Mouse (Mus musculus): ENCODE data around the gene Cldn5. TPM values are rescaled to one million over a fixed set of nuclear protein-coding genes. Genes with fewer than 3 reads are reported as not detected.

The Cldn5 gene
- polyA plus RNA-seq (2012; ENCODE audit: low replicate concordance): 0.22 and 8.6 TPM in 2 replicates

GRCm38 (mm10) chr16:18776556-18777100 is at the start of gene Cldn5:
Gene Cldn5 (plus strand): TSS chr16:18776847.

GRCm38 (mm10) chr16:18811468-18812384 is 35.1 kb downstream of the Cldn5 start, which contains the start of the genes Ufd1 and Cdc45:
Gene Ufd1 (plus strand): TSS chr16:18811779.
Gene Cdc45 (minus strand): TSS chr16:18811987.

Other genes starting within 250 kb of the Cldn5 start
- not detected in 2 replicates for gene Tbx1, start 186.2 kb upstream of the Cldn5 start, polyA plus RNA-seq (2012; ENCODE audit: low replicate concordance)
- 5.8 and 10.0 TPM in 2 replicates for gene Gp1bb, start 154.4 kb upstream of the Cldn5 start, polyA plus RNA-seq (2012; ENCODE audit: low replicate concordance)
- gene Gm49601, start 150.4 kb upstream of the Cldn5 start, polyA plus RNA-seq (2012; ENCODE audit: low replicate concordance): 0.24 and 2.6 TPM in 2 replicates
- 1.3 and 3.1 TPM in 2 replicates for gene Sept5, start 146.9 kb upstream of the Cldn5 start, polyA plus RNA-seq (2012; ENCODE audit: low replicate concordance)
- gene Ufd1, start 34.9 kb downstream of the Cldn5 start, polyA plus RNA-seq (2012; ENCODE audit: low replicate concordance): 7.7 and 16.1 TPM in 2 replicates
- 1.8 and 5.9 TPM in 2 replicates for gene Cdc45, start 35.1 kb downstream of the Cldn5 start, polyA plus RNA-seq (2012; ENCODE audit: low replicate concordance)
- 40.8 and 125 TPM in 2 replicates for gene 2510002D24Rik, start 59.7 kb downstream of the Cldn5 start, polyA plus RNA-seq (2012; ENCODE audit: low replicate concordance)
- gene Gm28539, start 59.7 kb downstream of the Cldn5 start, polyA plus RNA-seq (2012; ENCODE audit: low replicate concordance): not detected in 2 replicates
- 11.0 and 11.7 TPM in 2 replicates for gene Mrpl40, start 100.0 kb downstream of the Cldn5 start, polyA plus RNA-seq (2012; ENCODE audit: low replicate concordance)
- gene Hira, start 100.2 kb downstream of the Cldn5 start, polyA plus RNA-seq (2012; ENCODE audit: low replicate concordance): 10.7 and 13.1 TPM in 2 replicates